Mouse (Mus musculus): Measurements from ENCODE around the gene Zfp12. TPM values are rescaled to one million over a fixed set of nuclear protein-coding genes. Genes with fewer than 3 reads are reported as not detected.

The Zfp12 gene
- polyA plus RNA-seq, 1 experiment from 2014 or later: 28.5 TPM

- Histone ChIP-seq H3K36me3 (replicated peaks) (peaks cover 6% of the 10 kb centered on the region), H3K4me1 (peaks cover 30% of the 10 kb centered on the region), H3K27me3 (no peaks in the 10 kb centered on the region), H3K9me3 (no peaks in the 10 kb centered on the region), H3K27ac (peak within 1 kb of the TSS; percentile 85), H3K4me2 (peak within 1 kb of the TSS; percentile 96), H3K4me3 (replicated peaks) (peak within 1 kb of the TSS; percentile 94), H3K9ac (peak within 1 kb of the TSS; percentile 99)
- WGBS: under 1% methylated on average over 66 of the region's 79 CpGs
- peak; percentile 92 for ATAC-seq (ENCODE audit: low FRiP score)
These were observed 34.6 kb downstream of the Zfp12 start, which contains the start of gene Zfp316 for GRCm38 (mm10) chr5:143269363-143270150. Zfp316 (minus strand) TSS chr5:143270022.

GRCm38 (mm10) chr5:143270151-143270519 lies 35.2 kb downstream of the Zfp12 start:
- Histone ChIP-seq H3K9me3 (no peaks in the 10 kb centered on the region), H3K27ac (no peak overlapping the region), H3K4me3 (replicated peaks) (peak overlapping the region; percentile 94), H3K36me3 (replicated peaks) (no peaks in the 10 kb centered on the region), H3K4me1 (peaks cover 30% of the 10 kb centered on the region), H3K9ac (peak overlapping the region; percentile 99), H3K27me3 (0 out of 2 replicates have a peak, but pooled peaks cover 3% of the 10 kb centered on the region), H3K4me2 (peak overlapping the region; percentile 96)
- ATAC-seq (ENCODE audit: low FRiP score): no peak; the same call in none of the 2 replicates
- WGBS: 4% methylated on average over 12 of the region's 12 CpGs

GRCm38 (mm10) chr5:143271642-143272041 lies 36.7 kb downstream of the Zfp12 start:
- no peak overlapping the region for H3K9ac ChIP-seq
- peaks cover 14% of the 10 kb centered on the region; the same call in 1 of the 2 replicates for H3K27me3 ChIP-seq
- no peak for ATAC-seq (ENCODE audit: low FRiP score)
- 91% methylated on average over 6 of the region's 6 CpGs for WGBS
- H3K36me3 ChIP-seq (replicated peaks): no peaks in the 10 kb centered on the region
- H3K4me1 ChIP-seq: peaks cover 26% of the 10 kb centered on the region
- no peak overlapping the region for H3K4me2 ChIP-seq
- H3K27ac ChIP-seq: no peak overlapping the region
- no peak overlapping the region for H3K4me3 ChIP-seq (replicated peaks)
- no peaks in the 10 kb centered on the region for H3K9me3 ChIP-seq

GRCm38 (mm10) chr5:143272108-143272507 lies 37.1 kb downstream of the Zfp12 start:
- ATAC-seq (ENCODE audit: low FRiP score): no peak

GRCm38 (mm10) chr5:143272540-143273330 lies 37.8 kb downstream of the Zfp12 start:
- no peak overlapping the region for H3K9ac ChIP-seq
- H3K4me3 ChIP-seq (replicated peaks): no peak overlapping the region
- no peak overlapping the region for H3K4me2 ChIP-seq
- peaks cover 19% of the 10 kb centered on the region; the same call in 1 of the 2 replicates for H3K27me3 ChIP-seq
- 91% methylated on average over 16 of the region's 16 CpGs for WGBS
- H3K9me3 ChIP-seq: no peaks in the 10 kb centered on the region
- no peak for ATAC-seq (ENCODE audit: low FRiP score)
- H3K4me1 ChIP-seq: peaks cover 26% of the 10 kb centered on the region
- no peak overlapping the region for H3K27ac ChIP-seq
- no peaks in the 10 kb centered on the region for H3K36me3 ChIP-seq (replicated peaks)

More at GRCm38 (mm10) chr5:143272108-143272507, 37.1 kb downstream of the Zfp12 start:
- Histone ChIP-seq H3K9me3 (no peaks in the 10 kb centered on the region), H3K36me3 (replicated peaks) (no peaks in the 10 kb centered on the region), H3K27ac (no peak overlapping the region), H3K4me1 (peaks cover 26% of the 10 kb centered on the region), H3K4me3 (replicated peaks) (no peak overlapping the region), H3K27me3 (peaks cover 17% of the 10 kb centered on the region; the same call in 1 of the 2 replicates), H3K4me2 (no peak overlapping the region), H3K9ac (no peak overlapping the region)
- WGBS: 79% methylated on average over 3 of the region's 3 CpGs

- H3K27ac ChIP-seq: no peak overlapping the region
- WGBS: 56% methylated on average over 5 of the region's 5 CpGs
- no peak for ATAC-seq (ENCODE audit: low FRiP score)
- H3K4me2 ChIP-seq: no peak overlapping the region
- H3K4me3 ChIP-seq (replicated peaks): no peak overlapping the region
- peaks cover 39% of the 10 kb centered on the region; the same call in 1 of the 2 replicates for H3K27me3 ChIP-seq
- H3K9ac ChIP-seq: no peak overlapping the region
- no peaks in the 10 kb centered on the region for H3K36me3 ChIP-seq (replicated peaks)
- no peaks in the 10 kb centered on the region for H3K9me3 ChIP-seq
- H3K4me1 ChIP-seq: peaks cover 8% of the 10 kb centered on the region
These were observed 40.8 kb downstream of the Zfp12 start for GRCm38 (mm10) chr5:143275761-143276160.

GRCm38 (mm10) chr5:143279247-143279646 lies 44.3 kb downstream of the Zfp12 start:
- no peak overlapping the region for H3K4me3 ChIP-seq (replicated peaks)
- no peak overlapping the region for H3K4me2 ChIP-seq
- peaks cover 41% of the 10 kb centered on the region; the same call in 1 of the 2 replicates for H3K27me3 ChIP-seq
- no peaks in the 10 kb centered on the region for H3K9me3 ChIP-seq
- H3K36me3 ChIP-seq (replicated peaks): no peaks in the 10 kb centered on the region
- 42% methylated on average over 10 of the region's 10 CpGs for WGBS
- ATAC-seq (ENCODE audit: low FRiP score): no peak
- H3K27ac ChIP-seq: no peak overlapping the region
- no peak overlapping the region for H3K9ac ChIP-seq
- H3K4me1 ChIP-seq: no peaks in the 10 kb centered on the region

- no peak for ATAC-seq (ENCODE audit: low FRiP score)
- no peak overlapping the region for H3K4me2 ChIP-seq
- no peak overlapping the region for H3K4me3 ChIP-seq (replicated peaks)
- peaks cover 59% of the 10 kb centered on the region for H3K27me3 ChIP-seq
- no peak overlapping the region for H3K9ac ChIP-seq
- peaks cover 8% of the 10 kb centered on the region; the same call in 1 of the 2 replicates for H3K36me3 ChIP-seq (replicated peaks)
- H3K4me1 ChIP-seq: peaks cover 14% of the 10 kb centered on the region
- no peaks in the 10 kb centered on the region for H3K9me3 ChIP-seq
- 43% methylated on average over 6 of the region's 6 CpGs for WGBS
- H3K27ac ChIP-seq: no peak overlapping the region
These were observed 49.8 kb downstream of the Zfp12 start for GRCm38 (mm10) chr5:143284762-143285161.

- Histone ChIP-seq H3K4me2 (peak overlapping the region; percentile 51), H3K27me3 (peaks cover 79% of the 10 kb centered on the region), H3K4me3 (replicated peaks) (peak overlapping the region; percentile 30), H3K9me3 (no peaks in the 10 kb centered on the region), H3K4me1 (peaks cover 14% of the 10 kb centered on the region), H3K27ac (no peak overlapping the region), H3K9ac (peak overlapping the region; percentile 38; the same call in 1 of the 2 replicates), H3K36me3 (replicated peaks) (peaks cover 8% of the 10 kb centered on the region; the same call in 1 of the 2 replicates)
- no peak for ATAC-seq (ENCODE audit: low FRiP score)
- 1% methylated on average over 48 of the region's 48 CpGs for WGBS
These were observed 52.9 kb downstream of the Zfp12 start for GRCm38 (mm10) chr5:143287774-143288328.

GRCm38 (mm10) chr5:143288378-143288911 lies 53.5 kb downstream of the Zfp12 start:
- Histone ChIP-seq H3K4me3 (replicated peaks) (peak overlapping the region; percentile 30), H3K27ac (no peak overlapping the region), H3K4me1 (peaks cover 19% of the 10 kb centered on the region), H3K4me2 (peak overlapping the region; percentile 51), H3K27me3 (peaks cover 85% of the 10 kb centered on the region), H3K9me3 (no peaks in the 10 kb centered on the region), H3K36me3 (replicated peaks) (peaks cover 8% of the 10 kb centered on the region; the same call in 1 of the 2 replicates), H3K9ac (no peak overlapping the region)
- no peak for ATAC-seq (ENCODE audit: low FRiP score)
- WGBS: 11% methylated on average over 9 of the region's 9 CpGs

- ATAC-seq (ENCODE audit: low FRiP score): no peak
- no peak overlapping the region for H3K4me3 ChIP-seq (replicated peaks)
- peaks cover 21% of the 10 kb centered on the region for H3K4me1 ChIP-seq
- H3K4me2 ChIP-seq: no peak overlapping the region
- WGBS: 70% methylated on average over 9 of the region's 9 CpGs
- H3K9me3 ChIP-seq: no peaks in the 10 kb centered on the region
- H3K36me3 ChIP-seq (replicated peaks): peaks cover 8% of the 10 kb centered on the region; the same call in 1 of the 2 replicates
- no peak overlapping the region for H3K27ac ChIP-seq
- H3K9ac ChIP-seq: no peak overlapping the region
- peaks cover 93% of the 10 kb centered on the region for H3K27me3 ChIP-seq
These were observed 54.3 kb downstream of the Zfp12 start for GRCm38 (mm10) chr5:143289299-143289698.
